Mouse (Mus musculus): ENCODE measurements around the gene Iqcf3. TPM values are rescaled to one million over a fixed set of nuclear protein-coding genes. Genes with fewer than 3 reads are reported as not detected.

The Iqcf3 gene
- polyA plus RNA-seq, 1 experiment from 2014 or later = not detected

DNA sequence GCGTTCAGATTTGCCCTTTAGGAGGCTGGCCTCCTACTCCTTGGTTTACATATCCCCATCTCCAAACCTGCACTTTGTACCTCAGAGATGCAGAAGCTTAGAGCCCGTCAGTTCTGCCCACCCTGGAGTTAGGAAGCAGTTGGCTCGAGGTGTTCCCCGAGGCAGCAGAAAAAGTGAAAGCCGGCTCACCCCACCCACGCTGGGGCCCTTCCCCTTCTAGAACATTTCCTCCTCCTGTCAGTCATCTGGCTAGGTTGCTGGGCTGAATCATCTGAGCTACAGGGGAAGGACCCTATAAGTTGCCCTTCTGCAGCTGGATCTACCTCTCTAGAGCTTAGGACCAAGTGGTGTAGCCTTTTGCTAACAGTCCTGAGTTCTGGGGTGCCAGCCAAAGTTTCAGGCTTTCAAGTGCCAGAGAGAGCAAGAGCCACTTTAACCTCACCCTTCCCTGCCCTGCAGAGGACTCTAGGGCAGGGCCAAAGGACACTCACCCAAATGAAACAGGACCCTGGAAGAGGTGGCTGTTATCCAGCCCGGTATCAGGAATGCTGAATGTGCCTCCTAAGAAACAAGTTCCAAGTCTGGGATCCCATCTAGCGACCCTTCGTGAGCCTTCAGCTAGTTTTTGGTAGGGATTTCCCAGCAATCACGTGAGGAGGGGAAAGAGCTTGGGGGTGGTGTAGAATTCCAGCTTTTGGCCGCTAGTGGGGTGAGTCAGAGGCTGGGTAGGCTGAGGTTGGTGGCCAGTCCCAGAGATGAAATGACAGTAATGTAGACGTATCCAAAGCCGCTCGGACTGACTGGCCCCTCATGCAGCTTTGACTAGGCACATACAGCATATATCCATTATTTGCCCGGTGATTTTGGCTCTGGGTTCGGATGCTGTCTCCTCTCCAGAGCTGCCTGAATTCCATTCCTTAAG lies 85.2 kb downstream of the Iqcf3 start:
- Histone ChIP-seq H3K27ac (replicated peaks in 1 of 2; ENCODE audit: control insufficient read depth in 1 of 2, insufficient read depth in 1 of 2, low read depth in 2 of 2, low read length in 2 of 2) (peak overlapping the region; percentile 3 to 56), H3K36me3 (ENCODE audit: control insufficient read depth, insufficient read depth, low read length) (peaks cover 12% of the 10 kb centered on the region), H3K4me3 (ENCODE audit: control insufficient read depth in 1 of 2, insufficient read depth in 1 of 2, low read depth in 1 of 2, low read length in 2 of 2) (peak overlapping the region; percentile 1 to 13; a peak in 2 of 4 replicates), H3K4me2 (ENCODE audit: low read length) (peak overlapping the region; percentile 45), H3K4me1 (ENCODE audit: control insufficient read depth in 2 of 2, insufficient read depth in 2 of 2, low read length in 2 of 2) (peaks cover 29% of the 10 kb centered on the region in 2 experiments), H3K9ac (ENCODE audit: low read length) (peak overlapping the region; percentile 49), H3K9me3 (ENCODE audit: control insufficient read depth, low read length) (no peaks in the 10 kb centered on the region), H3K27me3 (ENCODE audit: control insufficient read depth, insufficient read depth, low read length) (no peaks in the 10 kb centered on the region)
- peak; percentile 31 for ATAC-seq (ENCODE audit: insufficient number of reproducible peaks, insufficient read depth, low FRiP score, low read depth)
- 27% methylated on average over 16 of the region's 16 CpGs for WGBS

DNA sequence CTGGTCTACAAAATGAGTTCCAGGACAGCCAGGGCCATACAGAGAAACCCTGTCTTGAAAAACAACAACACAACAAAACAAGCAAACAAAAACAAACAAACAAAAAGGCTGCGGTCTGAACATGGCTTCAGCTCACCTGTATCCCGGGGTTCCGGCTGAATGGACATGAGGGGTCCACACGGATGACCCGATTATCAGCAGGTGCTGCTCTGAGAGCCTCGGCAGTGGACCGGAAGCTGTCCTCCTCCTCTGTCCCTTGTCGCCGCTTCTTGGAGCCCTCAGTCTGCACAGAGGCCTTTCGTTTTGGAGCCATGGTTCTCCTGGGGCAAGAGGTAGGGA lies 85.8 kb downstream of the Iqcf3 start, which contains the start of gene Rrp9:
TSS of gene Rrp9 (plus strand) at position 301 of the 339 bp plus-strand sequence.
- H3K36me3 ChIP-seq (ENCODE audit: control insufficient read depth, insufficient read depth, low read length) = peaks cover 6% of the 10 kb centered on the region
- 90% methylated on average over 10 of the region's 10 CpGs for WGBS

DNA sequence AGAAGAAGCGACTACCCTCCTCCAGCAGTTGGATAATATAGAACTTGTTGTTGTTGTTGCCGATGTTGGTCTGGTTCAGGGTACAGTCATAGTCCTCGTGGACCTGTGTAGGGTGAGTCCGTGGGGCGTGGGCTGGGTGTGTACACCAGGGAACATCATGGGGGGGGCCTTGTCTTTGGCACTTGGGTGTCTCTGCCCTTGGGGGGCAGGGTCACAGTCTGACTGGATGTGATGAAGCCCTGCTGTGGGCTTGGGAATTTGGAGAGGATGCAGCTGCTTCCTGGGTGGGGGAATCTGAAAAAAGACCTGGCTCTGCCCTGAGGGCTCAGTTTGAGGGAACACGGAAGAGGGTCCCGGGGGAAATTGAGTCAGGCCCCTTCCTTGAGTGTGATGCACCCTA lies 86.4 kb downstream of the Iqcf3 start:
- Histone ChIP-seq H3K4me1 (ENCODE audit: control insufficient read depth in 2 of 2, insufficient read depth in 2 of 2, low read length in 2 of 2) (peaks cover 29% of the 10 kb centered on the region in 2 experiments), H3K4me2 (ENCODE audit: low read length) (no peak overlapping the region), H3K27me3 (ENCODE audit: control insufficient read depth, insufficient read depth, low read length) (no peaks in the 10 kb centered on the region)

More for the DNA sequence above, 85.8 kb downstream of the Iqcf3 start, which contains the start of gene Rrp9:
- H3K4me2 ChIP-seq (ENCODE audit: low read length) = peak within 1 kb of the TSS; percentile 45
- H3K9me3 ChIP-seq (ENCODE audit: control insufficient read depth, low read length) = no peaks in the 10 kb centered on the region
- H3K27ac ChIP-seq (replicated peaks in 1 of 2; ENCODE audit: control insufficient read depth in 1 of 2, insufficient read depth in 1 of 2, low read depth in 2 of 2, low read length in 2 of 2) = peak within 1 kb of the TSS; percentile 3 to 56
- H3K27me3 ChIP-seq (ENCODE audit: control insufficient read depth, insufficient read depth, low read length) = no peaks in the 10 kb centered on the region
- peak within 1 kb of the TSS; percentile 1 to 13; a peak in 2 of 4 replicates for H3K4me3 ChIP-seq (ENCODE audit: control insufficient read depth in 1 of 2, insufficient read depth in 1 of 2, low read depth in 1 of 2, low read length in 2 of 2)
- peak within 1 kb of the TSS; percentile 49 for H3K9ac ChIP-seq (ENCODE audit: low read length)
- ATAC-seq (ENCODE audit: insufficient number of reproducible peaks, insufficient read depth, low FRiP score, low read depth) = no peak
- H3K4me1 ChIP-seq (ENCODE audit: control insufficient read depth in 2 of 2, insufficient read depth in 2 of 2, low read length in 2 of 2) = peaks cover 29% of the 10 kb centered on the region in 2 experiments

DNA sequence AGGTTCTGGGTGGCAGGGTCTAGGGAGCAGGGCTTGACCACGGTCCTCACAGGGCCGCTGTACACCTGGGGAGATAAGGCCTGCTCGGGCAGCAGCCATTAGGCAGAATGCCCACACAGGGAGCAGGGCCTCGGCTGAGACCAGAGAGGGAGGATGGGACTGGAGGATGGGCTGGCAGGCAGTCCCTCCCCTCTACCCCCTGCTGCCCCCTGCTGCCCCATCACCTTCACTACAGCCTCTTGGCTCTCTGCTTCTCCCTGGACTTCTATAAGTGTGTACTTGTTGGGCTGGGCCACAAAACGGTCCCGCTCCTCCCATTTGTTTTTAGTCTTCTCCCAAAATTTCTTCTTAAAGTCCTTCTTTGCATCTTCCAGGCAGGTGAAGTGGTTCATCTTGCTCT lies 87.0 kb downstream of the Iqcf3 start:
- Histone ChIP-seq H3K9ac (ENCODE audit: low read length) (no peak overlapping the region), H3K4me2 (ENCODE audit: low read length) (no peak overlapping the region), H3K27me3 (ENCODE audit: control insufficient read depth, insufficient read depth, low read length) (no peaks in the 10 kb centered on the region), H3K27ac (replicated peaks in 1 of 2; ENCODE audit: control insufficient read depth in 1 of 2, insufficient read depth in 1 of 2, low read depth in 2 of 2, low read length in 2 of 2) (no peak overlapping the region), H3K4me3 (ENCODE audit: control insufficient read depth in 1 of 2, insufficient read depth in 1 of 2, low read depth in 1 of 2, low read length in 2 of 2) (no peak overlapping the region), H3K36me3 (ENCODE audit: control insufficient read depth, insufficient read depth, low read length) (no peaks in the 10 kb centered on the region), H3K9me3 (ENCODE audit: control insufficient read depth, low read length) (no peaks in the 10 kb centered on the region), H3K4me1 (ENCODE audit: control insufficient read depth in 2 of 2, insufficient read depth in 2 of 2, low read length in 2 of 2) (peaks cover 29% of the 10 kb centered on the region in 2 experiments)
- WGBS = 4% methylated on average over 6 of the region's 6 CpGs
- ATAC-seq (ENCODE audit: insufficient number of reproducible peaks, insufficient read depth, low FRiP score, low read depth) = no peak

More for the DNA sequence above, 86.4 kb downstream of the Iqcf3 start:
- Histone ChIP-seq H3K9me3 (ENCODE audit: control insufficient read depth, low read length) (no peaks in the 10 kb centered on the region), H3K36me3 (ENCODE audit: control insufficient read depth, insufficient read depth, low read length) (peaks cover under 1% of the 10 kb centered on the region; the same call in 1 of the 2 replicates), H3K4me3 (ENCODE audit: control insufficient read depth in 1 of 2, insufficient read depth in 1 of 2, low read depth in 1 of 2, low read length in 2 of 2) (no peak overlapping the region), H3K9ac (ENCODE audit: low read length) (no peak overlapping the region; the same call in 1 of the 2 replicates), H3K27ac (replicated peaks in 1 of 2; ENCODE audit: control insufficient read depth in 1 of 2, insufficient read depth in 1 of 2, low read depth in 2 of 2, low read length in 2 of 2) (no peak overlapping the region)
- WGBS = 64% methylated on average over 7 of the region's 7 CpGs
- no peak for ATAC-seq (ENCODE audit: insufficient number of reproducible peaks, insufficient read depth, low FRiP score, low read depth)

DNA sequence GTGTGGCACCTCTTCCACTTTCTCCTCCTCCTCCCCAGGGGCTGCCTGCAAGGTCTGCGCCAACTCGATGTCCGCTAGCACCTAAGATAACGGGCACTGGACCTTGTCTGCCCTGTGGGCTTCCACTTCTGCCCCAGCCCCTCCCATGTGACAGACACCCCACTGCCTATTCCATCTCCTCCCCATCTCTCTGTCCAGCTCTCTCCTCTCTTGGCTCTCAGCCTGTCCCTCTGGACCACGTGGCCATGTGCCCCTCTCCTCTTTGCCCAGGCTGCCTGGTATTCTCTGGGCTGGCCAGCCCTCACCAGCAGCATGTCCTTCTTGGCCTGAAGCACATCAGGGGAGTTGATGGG lies 87.7 kb downstream of the Iqcf3 start:
- Histone ChIP-seq H3K27me3 (ENCODE audit: control insufficient read depth, insufficient read depth, low read length) (no peaks in the 10 kb centered on the region), H3K9me3 (ENCODE audit: control insufficient read depth, low read length) (no peaks in the 10 kb centered on the region), H3K36me3 (ENCODE audit: control insufficient read depth, insufficient read depth, low read length) (no peaks in the 10 kb centered on the region), H3K4me3 (ENCODE audit: control insufficient read depth in 1 of 2, insufficient read depth in 1 of 2, low read depth in 1 of 2, low read length in 2 of 2) (no peak overlapping the region), H3K27ac (replicated peaks in 1 of 2; ENCODE audit: control insufficient read depth in 1 of 2, insufficient read depth in 1 of 2, low read depth in 2 of 2, low read length in 2 of 2) (no peak overlapping the region), H3K4me1 (ENCODE audit: control insufficient read depth in 2 of 2, insufficient read depth in 2 of 2, low read length in 2 of 2) (peaks cover 29% of the 10 kb centered on the region in 2 experiments), H3K4me2 (ENCODE audit: low read length) (no peak overlapping the region), H3K9ac (ENCODE audit: low read length) (no peak overlapping the region)
- WGBS = 75% methylated on average over 5 of the region's 5 CpGs
- no peak for ATAC-seq (ENCODE audit: insufficient number of reproducible peaks, insufficient read depth, low FRiP score, low read depth)

DNA sequence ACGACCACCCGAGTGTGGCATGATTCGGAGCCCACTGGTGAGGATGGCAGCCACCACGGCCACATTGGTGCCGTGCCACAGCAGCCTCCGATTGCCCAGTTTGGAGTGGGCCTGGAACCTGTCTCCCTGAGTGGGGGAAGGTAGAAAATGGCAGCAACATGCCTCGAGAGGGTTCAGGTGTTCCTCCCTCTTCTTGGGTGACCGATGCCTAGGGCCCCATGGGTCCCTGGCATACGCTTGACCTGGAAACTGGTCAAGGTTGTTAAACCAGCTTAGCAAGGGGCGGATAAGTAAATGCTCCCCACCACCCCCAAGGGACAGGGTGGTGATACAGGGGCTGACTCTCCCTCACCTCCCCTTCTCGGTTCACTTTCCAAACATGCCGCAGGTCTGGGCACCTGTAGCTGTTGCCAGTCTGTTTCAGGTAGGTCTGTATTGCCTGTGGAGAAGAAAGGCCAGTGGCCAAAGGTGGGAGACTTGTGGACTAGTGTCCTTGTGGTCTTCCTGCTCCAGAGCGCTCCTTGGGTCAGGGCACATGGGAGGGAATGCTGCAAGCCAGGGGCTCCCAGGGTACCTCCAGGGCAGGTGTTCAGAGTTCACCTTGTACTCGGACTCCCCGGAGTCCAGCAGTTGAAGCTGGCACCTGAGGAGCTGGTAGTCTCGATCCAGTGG lies 88.2 kb downstream of the Iqcf3 start:
- H3K4me2 ChIP-seq (ENCODE audit: low read length) = no peak overlapping the region
- no peaks in the 10 kb centered on the region for H3K27me3 ChIP-seq (ENCODE audit: control insufficient read depth, insufficient read depth, low read length)
- no peak overlapping the region for H3K4me3 ChIP-seq (ENCODE audit: control insufficient read depth in 1 of 2, insufficient read depth in 1 of 2, low read depth in 1 of 2, low read length in 2 of 2)
- no peak overlapping the region for H3K27ac ChIP-seq (replicated peaks in 1 of 2; ENCODE audit: control insufficient read depth in 1 of 2, insufficient read depth in 1 of 2, low read depth in 2 of 2, low read length in 2 of 2)
- H3K36me3 ChIP-seq (ENCODE audit: control insufficient read depth, insufficient read depth, low read length) = no peaks in the 10 kb centered on the region
- 92% methylated on average over 16 of the region's 16 CpGs for WGBS
- ATAC-seq (ENCODE audit: insufficient number of reproducible peaks, insufficient read depth, low FRiP score, low read depth) = no peak
- peaks cover 27% of the 10 kb centered on the region in 2 experiments for H3K4me1 ChIP-seq (ENCODE audit: control insufficient read depth in 2 of 2, insufficient read depth in 2 of 2, low read length in 2 of 2)
- no peaks in the 10 kb centered on the region for H3K9me3 ChIP-seq (ENCODE audit: control insufficient read depth, low read length)
- H3K9ac ChIP-seq (ENCODE audit: low read length) = no peak overlapping the region

DNA sequence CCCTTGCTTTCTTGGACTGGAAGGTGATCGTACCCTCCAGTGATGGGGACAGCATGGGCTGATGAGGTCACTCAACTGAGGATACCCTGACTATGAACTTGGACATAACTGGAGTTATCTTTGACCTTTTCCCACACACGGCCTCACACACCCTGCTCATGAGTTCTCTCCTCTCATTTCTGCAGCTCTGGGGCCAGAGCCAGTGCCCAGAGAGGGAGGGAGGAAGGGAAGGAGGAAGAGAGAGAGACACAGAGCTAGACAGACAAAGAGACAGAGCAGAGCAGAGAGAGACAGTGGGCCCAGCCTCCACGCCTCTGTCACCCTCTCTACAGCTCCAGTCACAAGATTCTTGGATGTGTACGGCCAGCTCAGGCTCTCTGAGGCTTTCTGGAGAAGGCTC lies 89.1 kb downstream of the Iqcf3 start:
- ATAC-seq (ENCODE audit: insufficient number of reproducible peaks, insufficient read depth, low FRiP score, low read depth) = no peak
- H3K27ac ChIP-seq (replicated peaks in 1 of 2; ENCODE audit: control insufficient read depth in 1 of 2, insufficient read depth in 1 of 2, low read depth in 2 of 2, low read length in 2 of 2) = no peak overlapping the region

More for the DNA sequence above, 89.1 kb downstream of the Iqcf3 start:
- Histone ChIP-seq H3K9me3 (ENCODE audit: control insufficient read depth, low read length) (no peaks in the 10 kb centered on the region), H3K4me2 (ENCODE audit: low read length) (no peak overlapping the region), H3K9ac (ENCODE audit: low read length) (no peak overlapping the region; the same call in 1 of the 2 replicates), H3K27me3 (ENCODE audit: control insufficient read depth, insufficient read depth, low read length) (no peaks in the 10 kb centered on the region), H3K36me3 (ENCODE audit: control insufficient read depth, insufficient read depth, low read length) (no peaks in the 10 kb centered on the region), H3K4me3 (ENCODE audit: control insufficient read depth in 1 of 2, insufficient read depth in 1 of 2, low read depth in 1 of 2, low read length in 2 of 2) (no peak overlapping the region), H3K4me1 (ENCODE audit: control insufficient read depth in 2 of 2, insufficient read depth in 2 of 2, low read length in 2 of 2) (peaks cover 20% of the 10 kb centered on the region in 2 experiments)
- 49% methylated on average over 4 of the region's 4 CpGs for WGBS

Measured in heart, embryonic 14.5 days (tissue).